Mouse (Mus musculus): ENCODE data around the gene Zfp978. TPM values are rescaled to one million over a fixed set of nuclear protein-coding genes. Genes with fewer than 3 reads are reported as not detected.
"Not testable (repeated sequence)": the region's sequence is repeated elsewhere in the genome, so short reads cannot be mapped to it uniquely, and the experiment has no call there.

The Zfp978 gene
- total and polyA plus RNA-seq, 3 experiments = 0.28 to 0.58 TPM; not detected in 1

GRCm38 (mm10) chr4:147400848-147401715 lies 40.0 kb downstream of the Zfp978 start:
- H3K9ac ChIP-seq (ENCODE audit: control insufficient read depth, low read depth, low read length, poor library complexity, severe bottlenecking); H3K27me3 ChIP-seq (ENCODE audit: control insufficient read depth in 1 of 2, insufficient read depth in 2 of 2, low read length in 2 of 2); H3K27ac ChIP-seq (ENCODE audit: control insufficient read depth, low read depth, low read length); H3K79me2 ChIP-seq (ENCODE audit: control insufficient read depth, insufficient read depth, low read length, poor library complexity); H3K4me3 ChIP-seq (ENCODE audit: control insufficient read depth in 1 of 2, insufficient read depth in 1 of 2, low read depth in 2 of 2, low read length in 2 of 2); H3K36me3 ChIP-seq (ENCODE audit: control insufficient read depth in 1 of 2, insufficient read depth in 2 of 2, low read length in 2 of 2); H3K9me3 ChIP-seq (replicated peaks; ENCODE audit: insufficient read depth, low read length); DNase-seq (ENCODE audit: low read depth, low spot score); H3K4me1 ChIP-seq (ENCODE audit: control insufficient read depth in 1 of 2, insufficient read depth in 2 of 2, low read length in 2 of 2): not testable (repeated sequence)

GRCm38 (mm10) chr4:147401736-147402506 lies 40.8 kb downstream of the Zfp978 start:
- not testable (repeated sequence) for H3K4me1 ChIP-seq (ENCODE audit: control insufficient read depth in 1 of 2, insufficient read depth in 2 of 2, low read length in 2 of 2); H3K36me3 ChIP-seq (ENCODE audit: control insufficient read depth in 1 of 2, insufficient read depth in 2 of 2, low read length in 2 of 2); H3K27me3 ChIP-seq (ENCODE audit: control insufficient read depth in 1 of 2, insufficient read depth in 2 of 2, low read length in 2 of 2); H3K27ac ChIP-seq (ENCODE audit: control insufficient read depth, low read depth, low read length); H3K4me3 ChIP-seq (ENCODE audit: control insufficient read depth in 1 of 2, insufficient read depth in 1 of 2, low read depth in 2 of 2, low read length in 2 of 2); H3K9me3 ChIP-seq (replicated peaks; ENCODE audit: insufficient read depth, low read length); H3K79me2 ChIP-seq (ENCODE audit: control insufficient read depth, insufficient read depth, low read length, poor library complexity); H3K9ac ChIP-seq (ENCODE audit: control insufficient read depth, low read depth, low read length, poor library complexity, severe bottlenecking); DNase-seq (ENCODE audit: low read depth, low spot score)

- H3K9ac ChIP-seq (ENCODE audit: control insufficient read depth, low read depth, low read length, poor library complexity, severe bottlenecking); H3K4me1 ChIP-seq (ENCODE audit: control insufficient read depth in 1 of 2, insufficient read depth in 2 of 2, low read length in 2 of 2); H3K4me3 ChIP-seq (ENCODE audit: control insufficient read depth in 1 of 2, insufficient read depth in 1 of 2, low read depth in 2 of 2, low read length in 2 of 2); H3K27me3 ChIP-seq (ENCODE audit: control insufficient read depth in 1 of 2, insufficient read depth in 2 of 2, low read length in 2 of 2); DNase-seq (ENCODE audit: low read depth, low spot score); H3K36me3 ChIP-seq (ENCODE audit: control insufficient read depth in 1 of 2, insufficient read depth in 2 of 2, low read length in 2 of 2); H3K79me2 ChIP-seq (ENCODE audit: control insufficient read depth, insufficient read depth, low read length, poor library complexity); H3K27ac ChIP-seq (ENCODE audit: control insufficient read depth, low read depth, low read length); H3K9me3 ChIP-seq (replicated peaks; ENCODE audit: insufficient read depth, low read length): not testable (repeated sequence)
Measured at GRCm38 (mm10) chr4:147402507-147402890, 41.4 kb downstream of the Zfp978 start.

- not testable (repeated sequence) for H3K4me3 ChIP-seq (ENCODE audit: control insufficient read depth in 1 of 2, insufficient read depth in 1 of 2, low read depth in 2 of 2, low read length in 2 of 2); H3K4me1 ChIP-seq (ENCODE audit: control insufficient read depth in 1 of 2, insufficient read depth in 2 of 2, low read length in 2 of 2); H3K27me3 ChIP-seq (ENCODE audit: control insufficient read depth in 1 of 2, insufficient read depth in 2 of 2, low read length in 2 of 2); H3K79me2 ChIP-seq (ENCODE audit: control insufficient read depth, insufficient read depth, low read length, poor library complexity); H3K27ac ChIP-seq (ENCODE audit: control insufficient read depth, low read depth, low read length); H3K9ac ChIP-seq (ENCODE audit: control insufficient read depth, low read depth, low read length, poor library complexity, severe bottlenecking); H3K36me3 ChIP-seq (ENCODE audit: control insufficient read depth in 1 of 2, insufficient read depth in 2 of 2, low read length in 2 of 2); DNase-seq (ENCODE audit: low read depth, low spot score); H3K9me3 ChIP-seq (replicated peaks; ENCODE audit: insufficient read depth, low read length)
Measured at GRCm38 (mm10) chr4:147403509-147403908, 42.4 kb downstream of the Zfp978 start.

GRCm38 (mm10) chr4:147403931-147404913 lies 43.1 kb downstream of the Zfp978 start:
- not testable (repeated sequence) for H3K27ac ChIP-seq (ENCODE audit: control insufficient read depth, low read depth, low read length); H3K4me1 ChIP-seq (ENCODE audit: control insufficient read depth in 1 of 2, insufficient read depth in 2 of 2, low read length in 2 of 2); H3K4me3 ChIP-seq (ENCODE audit: control insufficient read depth in 1 of 2, insufficient read depth in 1 of 2, low read depth in 2 of 2, low read length in 2 of 2); H3K9me3 ChIP-seq (replicated peaks; ENCODE audit: insufficient read depth, low read length); H3K36me3 ChIP-seq (ENCODE audit: control insufficient read depth in 1 of 2, insufficient read depth in 2 of 2, low read length in 2 of 2); H3K9ac ChIP-seq (ENCODE audit: control insufficient read depth, low read depth, low read length, poor library complexity, severe bottlenecking); DNase-seq (ENCODE audit: low read depth, low spot score); H3K27me3 ChIP-seq (ENCODE audit: control insufficient read depth in 1 of 2, insufficient read depth in 2 of 2, low read length in 2 of 2); H3K79me2 ChIP-seq (ENCODE audit: control insufficient read depth, insufficient read depth, low read length, poor library complexity)
